Mouse (Mus musculus): Measurements from ENCODE around the gene Ostf1.

Gene Ostf1

DNA sequence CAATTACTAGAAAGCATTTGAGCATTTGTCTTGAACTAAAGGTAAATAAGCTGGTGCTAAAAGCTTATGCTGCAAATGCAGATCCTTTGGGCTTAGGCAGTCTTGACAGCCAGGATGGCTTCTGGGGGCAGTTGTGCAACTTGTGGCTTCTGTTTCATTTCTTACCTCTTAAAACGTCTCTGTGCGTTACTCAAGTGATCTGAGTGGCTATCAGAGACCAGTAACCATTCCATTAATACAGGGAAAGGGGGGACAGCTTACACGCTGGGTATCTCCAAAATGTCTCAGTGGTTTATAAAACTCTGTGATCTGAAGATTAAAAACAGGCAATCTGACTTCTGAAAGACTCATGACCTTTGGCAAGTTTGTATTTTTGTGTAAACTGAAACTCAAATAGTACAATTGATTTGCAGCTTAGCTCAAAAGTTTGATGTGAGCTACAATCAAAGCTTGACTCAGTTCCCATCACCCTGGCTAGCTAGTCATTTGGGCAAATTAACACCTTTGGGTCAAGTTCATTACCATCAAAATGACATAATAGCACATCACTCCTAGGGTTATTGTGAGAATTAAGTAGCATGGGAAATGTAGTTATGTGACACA, 62.7 kb downstream of the Ostf1 start:
- DNase-seq (ENCODE audit: inconsistent ontology term) = no peak

DNA sequence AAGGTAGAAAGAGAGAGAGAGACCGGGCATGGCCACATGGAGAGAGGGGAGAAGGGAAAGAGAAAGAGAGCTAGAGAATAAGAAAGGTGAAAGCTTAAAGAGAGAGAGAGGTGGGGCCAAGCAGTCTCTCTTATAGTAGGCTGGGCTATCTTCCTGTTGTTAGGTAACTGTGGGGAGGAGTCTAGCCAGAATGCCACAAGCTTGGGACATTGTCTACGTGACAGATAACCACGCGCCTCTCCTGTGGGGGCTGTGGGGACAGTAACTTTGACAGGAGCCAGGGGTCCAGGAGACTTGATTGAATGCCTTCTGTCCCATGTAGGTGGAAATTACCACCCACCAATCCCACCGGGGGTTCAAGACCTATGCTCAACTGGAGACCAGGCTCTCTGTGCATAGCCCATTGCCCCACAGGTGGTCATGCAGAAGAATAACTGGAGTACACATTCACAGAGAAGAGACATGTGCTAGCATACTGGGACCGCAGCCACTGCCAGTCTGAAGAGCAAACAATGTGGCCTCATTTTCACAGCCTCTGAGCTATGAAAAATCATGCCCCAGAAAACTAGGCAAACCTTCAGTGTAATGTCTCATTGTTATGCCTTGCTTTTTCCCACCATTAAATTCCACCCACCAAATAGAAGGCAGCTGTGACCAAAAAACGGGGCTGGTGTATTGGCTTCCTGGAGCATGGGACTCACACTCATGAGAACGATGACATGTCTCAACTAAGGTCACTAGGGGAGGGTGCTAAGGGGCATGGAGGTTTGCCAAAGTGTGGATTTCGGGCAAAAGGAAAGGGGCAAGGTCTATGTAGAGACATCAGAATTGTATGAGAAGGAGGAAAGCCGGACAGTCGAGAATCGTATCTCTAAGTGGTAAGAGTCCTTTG, 63.4 kb downstream of the Ostf1 start:
- DNase-seq (ENCODE audit: inconsistent ontology term) = peak; percentile 59

DNA sequence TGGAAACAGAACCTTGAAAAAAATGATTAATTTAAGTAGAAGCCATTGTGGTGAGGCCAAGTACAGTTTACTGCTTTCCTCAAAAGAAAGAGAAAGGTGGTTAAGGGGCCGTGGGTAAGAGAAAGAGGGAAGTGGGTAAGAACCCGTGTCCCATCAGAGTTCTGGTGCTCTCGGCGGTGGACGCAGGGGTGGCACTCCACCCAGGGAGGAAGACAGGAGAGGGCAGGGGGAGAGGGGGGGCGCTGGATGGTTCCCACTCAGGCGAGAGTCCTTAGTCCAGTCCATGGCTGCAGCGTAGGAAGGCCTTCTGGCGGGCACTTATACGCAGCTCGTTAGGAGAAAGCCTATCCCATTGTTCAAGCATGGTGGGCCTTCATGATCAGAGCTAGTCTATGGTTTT, 64.1 kb downstream of the Ostf1 start:
- DNase-seq (ENCODE audit: inconsistent ontology term) = no peak

DNA sequence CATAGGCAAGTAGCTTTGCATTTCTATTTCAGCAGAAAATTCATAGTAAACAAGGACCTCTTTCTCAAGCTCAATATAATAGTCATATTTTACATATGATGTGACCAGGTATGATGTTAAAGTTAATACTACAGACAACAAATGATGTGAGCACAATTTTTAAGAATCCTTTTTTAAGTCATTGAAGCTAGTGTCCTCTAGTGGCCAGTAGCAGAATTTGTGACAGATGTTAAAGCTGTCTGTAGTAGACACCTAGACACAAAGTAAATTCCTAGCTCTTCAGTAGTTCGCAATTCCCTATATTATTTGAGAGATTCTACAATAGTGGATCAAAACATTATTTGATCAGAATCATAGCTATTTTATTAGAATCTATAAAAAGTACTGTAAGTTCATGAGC, 73.9 kb downstream of the Ostf1 start:
- no peak for DNase-seq (ENCODE audit: inconsistent ontology term)

DNA sequence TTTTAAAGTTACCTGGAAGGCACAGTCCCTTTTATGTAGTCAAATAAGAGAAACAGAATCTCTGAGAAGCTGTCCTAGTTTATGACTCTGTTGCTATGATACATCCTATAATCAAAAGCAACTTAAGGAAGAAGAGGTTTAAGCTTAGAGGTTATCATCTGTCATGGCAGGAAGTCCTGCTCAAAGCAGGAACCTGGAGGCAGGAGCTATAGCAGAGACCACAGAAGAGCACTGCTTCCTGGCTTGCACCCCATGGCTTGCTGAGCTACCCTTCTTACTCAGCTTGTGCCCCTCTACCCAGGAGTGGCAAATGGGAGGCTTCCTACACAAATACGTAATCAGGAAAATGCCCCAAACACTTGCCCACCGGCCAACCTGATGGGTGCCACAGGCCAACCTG, 76.0 kb downstream of the Ostf1 start:
- no peak for DNase-seq (ENCODE audit: inconsistent ontology term)

DNA sequence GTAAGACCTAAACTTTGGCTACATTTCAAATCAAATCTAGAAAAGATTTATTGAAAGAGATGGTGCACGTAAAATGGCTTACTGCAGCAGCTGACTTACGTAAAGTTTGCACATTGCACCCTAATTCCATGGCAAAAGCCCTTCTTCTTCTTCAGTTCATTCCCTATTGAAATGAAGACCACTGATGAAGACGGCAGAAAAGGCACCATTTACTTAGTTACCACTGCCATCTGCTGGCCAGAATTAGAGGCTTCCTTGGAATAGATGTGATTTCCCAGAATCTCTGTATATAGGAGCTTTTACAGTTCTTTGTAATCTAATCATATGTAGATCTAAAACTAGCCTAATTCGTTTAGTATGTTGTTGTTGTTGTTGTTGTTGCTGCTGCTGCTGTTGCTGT, 83.0 kb downstream of the Ostf1 start:
- peak; percentile 53 for DNase-seq (ENCODE audit: inconsistent ontology term)

Measured in Muller cell, postnatal 12 days (primary cell).